Mouse (Mus musculus) limb, embryonic 14.5 days (tissue): ENCODE results near the gene Rhno1. TPM values are rescaled to one million over a fixed set of nuclear protein-coding genes. Genes with fewer than 3 reads are reported as not detected.

Experiments
- ATAC-seq: fragments of 200-750 bp; cut with Nextera tagmentation; 2 replicates; pipeline ENCODE4 v1.8.0; 2017; ENCODE audit warnings: low read depth, moderate number of reproducible peaks, moderate TSS enrichment; ENCODE audit not compliant: low FRiP score
- DNase-seq: peaks from one replicate; pipeline ENCODE4 v3.0.0-alpha.2; 2015; ENCODE audit warnings: low spot score
- H3K27ac ChIP-seq: fragments of 300-500 bp; sonication (generic); replicated peaks from 2 replicates; pipeline ENCODE4 v1.5.1; 2014; ENCODE audit warnings: low read depth, mild to moderate bottlenecking, low read length, moderate library complexity, mixed read lengths
- H3K27me3 ChIP-seq: fragments of 300-500 bp; sonication (generic); 2 replicates; pipeline ENCODE4 v1.6.1; 2014; ENCODE audit warnings: low read length, mixed read lengths; ENCODE audit not compliant: control insufficient read depth, insufficient read depth
- H3K36me3 ChIP-seq: fragments of 300-500 bp; sonication (generic); 2 replicates; pipeline ENCODE4 v1.6.1; 2014; ENCODE audit warnings: mild to moderate bottlenecking, low read length, moderate library complexity, mixed read lengths; ENCODE audit not compliant: control insufficient read depth, insufficient read depth
- H3K4me1 ChIP-seq: fragments of 300-500 bp; sonication (generic); 2 replicates; pipeline ENCODE4 v1.6.1; 2014; ENCODE audit warnings: antibody characterized with exemption, low read length, mixed read lengths; ENCODE audit not compliant: control insufficient read depth, insufficient read depth
- H3K4me2 ChIP-seq: fragments of 300-500 bp; sonication (generic); replicated peaks from 2 replicates; pipeline ENCODE4 v1.6.1; 2014; ENCODE audit warnings: low read depth, mild to moderate bottlenecking, low read length, moderate library complexity; ENCODE audit not compliant: severe bottlenecking
- H3K4me3 ChIP-seq: fragments of 300-500 bp; sonication (generic); replicated peaks from 2 replicates; pipeline ENCODE4 v1.5.1; 2014; ENCODE audit warnings: low read length
- H3K9ac ChIP-seq: fragments of 300-500 bp; sonication (generic); 2 replicates; pipeline ENCODE4 v1.6.1; 2014; ENCODE audit warnings: mild to moderate bottlenecking, low read depth, low read length, moderate library complexity; ENCODE audit not compliant: severe bottlenecking
- H3K9me3 ChIP-seq: fragments of 300-500 bp; sonication (generic); 2 replicates; pipeline ENCODE4 v1.6.1; 2016; ENCODE audit warnings: low read length; ENCODE audit not compliant: control insufficient read depth
- POLR2A ChIP-seq: fragments of 200-500 bp; IDR thresholded peaks from 2 replicates; pipeline ENCODE4 v1.8.0; 2012; ENCODE audit warnings: inconsistent platforms, mild to moderate bottlenecking, moderate library complexity, borderline replicate concordance; ENCODE audit not compliant: insufficient read depth, insufficient read length; ENCODE audit errors: extremely low read depth
- WGBS: fragments of 180-500 bp; shearing (Covaris S2); extraction: QIAGEN DNeasy Blood & Tissue Kit; methylation state at CpG from one replicate; pipeline ENCODE4 v1.1.7; 2014; 5-methylcytosine and 5-hydroxymethylcytosine counted together
- polyA plus RNA-seq, 2 experiments: library from polyadenylated mRNA; depleted of rRNA in 1 of 2; stranded (reverse) in 1 of 2; unstranded in 1 of 2; fragments of >200 nt; fragmentation: Nextera tagmentation in 1 of 2; extraction: Ambion mirVana in 1 of 2; gene quantifications; 2 replicates each; pipeline versions ENCODE4 v1.2.1 to v1.2.3; 2012 to 2014

Rhno1 gene
- polyA plus RNA-seq (2012; rRNA removed) (58.8 and 61.3 TPM in 2 replicates), polyA plus RNA-seq (2014; fragmentation: Nextera tagmentation; extraction: Ambion mirVana) (127 and 138 TPM in 2 replicates)

GRCm38 (mm10) chr6:128362381-128363006 lies at the start of gene Rhno1, which contains the start of gene Foxm1:
Rhno1 (minus strand) TSS chr6:128362911.
Foxm1 (plus strand) TSS chr6:128362967.
- peak within 1 kb of the TSS; percentile 93 for H3K4me2 ChIP-seq
- 0 out of 2 replicates have a peak, but pooled peaks have one; percentile 50 for TF ChIP-seq POLR2A
- H3K36me3 ChIP-seq, result peaks cover 32% of the 10 kb centered on the region
- H3K4me3 ChIP-seq, result peak within 1 kb of the TSS; percentile 87
- no peaks in the 10 kb centered on the region for H3K9me3 ChIP-seq
- ATAC-seq (peak; percentile 88), DNase-seq (peak; percentile 84)
- peaks cover 12% of the 10 kb centered on the region for H3K4me1 ChIP-seq
- H3K27ac ChIP-seq, result peak within 1 kb of the TSS; percentile 93
- H3K9ac ChIP-seq, result peak within 1 kb of the TSS; percentile 90
- WGBS, result 1% methylated on average over 37 of the region's 76 CpGs
- no peaks in the 10 kb centered on the region for H3K27me3 ChIP-seq

- ATAC-seq (peak; percentile 48; the same call in 1 of the 2 replicates), DNase-seq (peak; percentile 70)
- Histone ChIP-seq H3K36me3 (peaks cover 73% of the 10 kb centered on the region), H3K27ac (no peak overlapping the region), H3K4me3 (no peak overlapping the region), H3K9me3 (no peaks in the 10 kb centered on the region), H3K4me2 (no peak overlapping the region), H3K27me3 (no peaks in the 10 kb centered on the region), H3K4me1 (no peaks in the 10 kb centered on the region), H3K9ac (no peak overlapping the region)
- 21% methylated on average over 3 of the region's 3 CpGs for WGBS
- no peak for TF ChIP-seq POLR2A
These were observed 48.4 kb upstream of the Rhno1 start for GRCm38 (mm10) chr6:128411115-128411514.

- no peak for TF ChIP-seq POLR2A
- H3K4me2 ChIP-seq, result no peak overlapping the region
- H3K4me3 ChIP-seq, result no peak overlapping the region
- 95% methylated on average over 13 of the region's 13 CpGs for WGBS
- no peak overlapping the region for H3K9ac ChIP-seq
- H3K4me1 ChIP-seq, result no peaks in the 10 kb centered on the region
- no peaks in the 10 kb centered on the region for H3K27me3 ChIP-seq
- no peak for ATAC-seq
- DNase-seq, result no peak
- no peak overlapping the region for H3K27ac ChIP-seq
- peaks cover 76% of the 10 kb centered on the region for H3K36me3 ChIP-seq
- no peaks in the 10 kb centered on the region for H3K9me3 ChIP-seq
These were observed 47.6 kb upstream of the Rhno1 start for GRCm38 (mm10) chr6:128410305-128410704.

GRCm38 (mm10) chr6:128408544-128409125 lies 45.9 kb upstream of the Rhno1 start:
- Histone ChIP-seq H3K4me1 (no peaks in the 10 kb centered on the region), H3K4me3 (no peak overlapping the region), H3K27me3 (no peaks in the 10 kb centered on the region), H3K27ac (no peak overlapping the region), H3K36me3 (peaks cover 69% of the 10 kb centered on the region), H3K9ac (no peak overlapping the region), H3K4me2 (no peak overlapping the region), H3K9me3 (no peaks in the 10 kb centered on the region)
- ATAC-seq (no peak), DNase-seq (no peak)
- WGBS, result 83% methylated on average over 7 of the region's 7 CpGs
- TF ChIP-seq POLR2A, result no peak

- H3K27me3 ChIP-seq, result no peaks in the 10 kb centered on the region
- H3K4me3 ChIP-seq, result no peak overlapping the region
- WGBS, result 52% methylated on average over 5 of the region's 5 CpGs
- no peaks in the 10 kb centered on the region for H3K4me1 ChIP-seq
- peaks cover 33% of the 10 kb centered on the region for H3K36me3 ChIP-seq
- no peak overlapping the region for H3K9ac ChIP-seq
- H3K27ac ChIP-seq, result no peak overlapping the region
- DNase-seq (no peak), ATAC-seq (peak; percentile 33; the same call in 1 of the 2 replicates)
- no peak for TF ChIP-seq POLR2A
- H3K4me2 ChIP-seq, result no peak overlapping the region
- no peaks in the 10 kb centered on the region for H3K9me3 ChIP-seq
These were observed 42.0 kb upstream of the Rhno1 start for GRCm38 (mm10) chr6:128404708-128405107.
